ENCODE assay signal across 8 mouse cellular contexts in the genomic region with DNA sequence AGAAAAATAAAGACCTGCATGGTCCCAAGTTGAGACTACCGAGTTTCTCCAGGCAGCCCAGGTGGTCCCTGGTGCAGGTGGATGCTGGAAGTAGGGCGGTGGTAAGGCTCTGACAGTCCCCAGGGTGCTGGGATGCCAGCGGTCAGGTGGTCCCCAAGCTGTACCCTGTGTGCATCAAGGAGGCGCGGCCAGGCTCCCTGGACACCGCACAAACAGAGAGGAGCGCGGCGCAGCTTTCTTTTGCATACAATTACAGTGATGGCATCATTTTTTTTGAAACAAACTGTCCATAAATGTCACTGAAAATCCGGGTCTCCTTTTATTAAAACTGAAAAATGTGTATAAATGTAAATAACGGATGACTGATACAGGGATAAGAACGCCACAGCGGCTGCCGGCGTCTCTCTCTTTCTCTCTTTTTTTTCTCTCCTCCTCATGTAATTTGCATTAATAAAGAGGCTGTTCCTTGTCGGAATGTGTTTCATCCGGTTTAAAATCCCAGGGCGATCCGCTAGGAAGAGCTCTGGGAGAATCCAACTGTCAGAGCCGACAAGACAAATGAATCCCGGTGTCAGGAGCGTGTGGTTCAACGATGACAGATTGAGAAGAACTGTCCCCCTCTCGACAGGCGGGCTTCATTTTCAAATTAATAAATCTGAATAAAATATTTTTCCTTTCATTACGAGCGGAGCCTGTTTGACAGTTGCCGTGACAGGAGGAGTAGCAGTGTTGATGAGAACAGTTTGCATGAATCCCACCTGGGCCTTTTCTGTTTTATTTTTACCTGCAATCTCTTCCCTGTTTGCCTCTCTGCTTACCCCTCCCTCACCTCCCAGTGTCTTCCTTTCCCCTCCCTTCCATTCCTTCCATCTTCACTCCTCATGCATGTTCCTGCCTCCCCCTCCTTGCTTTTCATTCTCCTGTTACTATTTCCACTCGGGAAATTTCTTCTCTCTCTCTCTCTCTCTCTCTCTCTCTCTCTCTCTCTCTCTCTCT.
A peak's percentile ranks its signal among the peaks of the same experiment; 100 is the strongest.
DNase-seq lines count a peak whose midpoint lies in the region; ATAC-seq lines count a peak whose summit lies in the region.

No protein-coding gene starts in this region.

- peak overlapping the region; percentile 63 for H3K4me2 ChIP-seq in hindbrain, embryonic 13.5 days
- H3K4me2 ChIP-seq in midbrain, embryonic 13.5 days (replicated peaks): peak overlapping the region; percentile 54

- no peaks in the 10 kb centered on the region for H3K9me3 ChIP-seq in hindbrain, embryonic 13.5 days
- no peaks in the 10 kb centered on the region for H3K9me3 ChIP-seq in midbrain, embryonic 13.5 days

- no peaks in the 10 kb centered on the region for H3K36me3 ChIP-seq in hindbrain, embryonic 13.5 days
- no peaks in the 10 kb centered on the region for H3K36me3 ChIP-seq in midbrain, embryonic 13.5 days

- DNase-seq in frontal cortex, postnatal 14 days (ENCODE audit: low spot score in 2 of 2): no peak
- peak; percentile 51 for DNase-seq in brain, embryonic 18.5 days (ENCODE audit: low read depth, low spot score)
- no peak for DNase-seq in thymus, postnatal 10 days (ENCODE audit: low spot score in 2 of 2)
- DNase-seq in kidney, postnatal 36 days: no peak
- no peak for DNase-seq in gastrocnemius, adult 18-20 months (ENCODE audit: low spot score)

- peak overlapping the region; percentile 37 for H3K4me3 ChIP-seq in hindbrain, embryonic 13.5 days
- peak overlapping the region; percentile 24 for H3K4me3 ChIP-seq in midbrain, embryonic 13.5 days (replicated peaks)

- peaks cover 19% of the 10 kb centered on the region for H3K4me1 ChIP-seq in hindbrain, embryonic 13.5 days (replicated peaks)
- peaks cover 19% of the 10 kb centered on the region for H3K4me1 ChIP-seq in midbrain, embryonic 13.5 days (replicated peaks)

- 22% methylated on average over 29 of the region's 29 CpGs for WGBS in hindbrain, embryonic 13.5 days
- 30% methylated on average over 29 of the region's 29 CpGs for WGBS in midbrain, embryonic 13.5 days

- peak overlapping the region; percentile 71 for H3K9ac ChIP-seq in hindbrain, embryonic 13.5 days
- H3K9ac ChIP-seq in midbrain, embryonic 13.5 days (replicated peaks): peak overlapping the region; percentile 46

- peak overlapping the region; percentile 87 for H3K27ac ChIP-seq in hindbrain, embryonic 13.5 days
- peak overlapping the region; percentile 86 for H3K27ac ChIP-seq in midbrain, embryonic 13.5 days

- no peaks in the 10 kb centered on the region for H3K27me3 ChIP-seq in hindbrain, embryonic 13.5 days
- no peaks in the 10 kb centered on the region for H3K27me3 ChIP-seq in midbrain, embryonic 13.5 days

- peak; percentile 76 for ATAC-seq in frontal cortex, adult (ENCODE audit: low TSS enrichment)
- peak; percentile 89 for ATAC-seq in hindbrain, embryonic 13.5 days (ENCODE audit: low FRiP score)
- ATAC-seq in midbrain, embryonic 13.5 days: peak; percentile 90
